Mouse (Mus musculus): ENCODE data around the gene Ccdc69. TPM values are rescaled to one million over a fixed set of nuclear protein-coding genes. Genes with fewer than 3 reads are reported as not detected.

The Ccdc69 gene
- polyA plus RNA-seq, 1 experiment from 2014 or later, result 0.36 TPM

DNA sequence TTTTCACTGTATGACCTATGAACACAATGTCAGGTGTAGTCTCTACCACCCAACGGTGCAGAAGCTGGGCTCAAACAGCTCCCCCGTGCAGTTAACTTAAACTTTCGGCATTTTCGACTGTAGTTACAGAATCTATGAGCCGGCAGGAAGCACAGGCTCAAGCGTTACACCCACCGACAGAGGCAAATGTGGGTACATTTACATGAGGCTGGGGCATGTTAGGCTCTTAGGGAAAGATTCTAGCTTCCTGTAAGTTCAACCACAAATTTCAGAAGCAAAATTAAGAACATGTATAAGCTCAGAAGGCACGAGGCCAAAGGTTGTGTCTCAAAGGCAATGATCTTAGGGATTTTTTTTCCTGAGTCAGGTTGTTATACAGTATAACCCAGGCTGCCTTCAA lies 5.5 kb downstream of the Ccdc69 start:
- 89% methylated on average over 8 of the region's 8 CpGs for WGBS
- no peak for ATAC-seq (replicated peaks; ENCODE audit: low FRiP score)
- H3K4me3 ChIP-seq (ENCODE audit: low read depth, low read length), result no peak overlapping the region
- peaks cover 2% of the 10 kb centered on the region; the same call in 1 of the 2 replicates for H3K4me1 ChIP-seq (replicated peaks; ENCODE audit: control insufficient read depth, insufficient read depth, low read length)
- no peak overlapping the region for H3K9ac ChIP-seq (ENCODE audit: low read length)
- no peaks in the 10 kb centered on the region for H3K9me3 ChIP-seq (ENCODE audit: control insufficient read depth, low read length)
- no peak overlapping the region for H3K4me2 ChIP-seq (ENCODE audit: low read depth, low read length, severe bottlenecking)
- H3K36me3 ChIP-seq (ENCODE audit: control insufficient read depth, insufficient read depth, low read length), result no peaks in the 10 kb centered on the region
- H3K27me3 ChIP-seq (ENCODE audit: control insufficient read depth, insufficient read depth, low read length), result 0 out of 2 replicates have a peak, but pooled peaks cover 3% of the 10 kb centered on the region
- no peak overlapping the region for H3K27ac ChIP-seq (ENCODE audit: low read depth, low read length)
- DNase-seq (ENCODE audit: low spot score), result no peak

DNA sequence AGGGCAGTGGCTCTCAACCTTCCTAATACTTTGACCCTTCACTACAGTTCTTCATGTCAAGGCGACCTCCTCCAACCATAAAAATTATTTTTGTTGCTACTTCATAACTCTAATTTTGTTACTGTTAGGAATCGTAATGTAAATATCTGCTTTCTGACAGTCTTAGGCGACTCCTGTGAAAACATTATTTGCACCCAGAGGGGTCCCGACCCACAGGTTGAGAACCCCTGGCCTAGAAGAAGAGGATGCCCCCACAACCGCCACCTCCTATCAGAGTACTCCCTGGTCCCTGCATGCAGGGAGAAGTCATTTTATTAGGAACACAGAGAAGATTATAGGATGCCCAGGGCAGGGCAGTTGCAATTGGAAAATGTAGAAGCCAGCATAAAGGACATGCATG lies 6.6 kb downstream of the Ccdc69 start:
- Histone ChIP-seq H3K9me3 (ENCODE audit: control insufficient read depth, low read length) (no peaks in the 10 kb centered on the region), H3K4me3 (ENCODE audit: low read depth, low read length) (no peak overlapping the region), H3K9ac (ENCODE audit: low read length) (no peak overlapping the region), H3K27ac (ENCODE audit: low read depth, low read length) (no peak overlapping the region), H3K4me2 (ENCODE audit: low read depth, low read length, severe bottlenecking) (no peak overlapping the region), H3K27me3 (ENCODE audit: control insufficient read depth, insufficient read depth, low read length) (no peaks in the 10 kb centered on the region), H3K4me1 (replicated peaks; ENCODE audit: control insufficient read depth, insufficient read depth, low read length) (no peaks in the 10 kb centered on the region), H3K36me3 (ENCODE audit: control insufficient read depth, insufficient read depth, low read length) (no peaks in the 10 kb centered on the region)
- DNase-seq (ENCODE audit: low spot score) (no peak), ATAC-seq (replicated peaks; ENCODE audit: low FRiP score) (no peak)
- 89% methylated on average over 5 of the region's 5 CpGs for WGBS

DNA sequence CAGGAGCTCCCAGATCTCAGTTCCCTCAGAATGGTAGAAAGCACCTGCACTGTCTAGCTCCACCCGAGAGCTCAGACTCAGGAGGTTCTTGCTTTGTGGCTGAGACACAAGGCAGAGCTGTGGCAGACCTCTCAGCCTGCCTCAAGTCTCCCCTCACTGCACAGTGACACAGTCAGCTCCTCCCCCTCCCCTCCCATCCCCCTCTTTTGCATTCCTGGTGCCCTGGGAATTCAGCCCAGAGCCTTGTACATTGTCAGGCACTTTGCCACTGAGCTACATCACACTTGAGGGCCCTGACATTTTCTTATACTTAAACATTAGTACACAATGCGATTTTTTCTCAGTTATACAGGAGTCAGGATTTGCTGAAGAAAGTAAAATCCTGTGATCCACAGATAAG lies 8.9 kb downstream of the Ccdc69 start:
- Histone ChIP-seq H3K9ac (ENCODE audit: low read length) (no peak overlapping the region), H3K4me3 (ENCODE audit: low read depth, low read length) (no peak overlapping the region), H3K36me3 (ENCODE audit: control insufficient read depth, insufficient read depth, low read length) (no peaks in the 10 kb centered on the region), H3K4me2 (ENCODE audit: low read depth, low read length, severe bottlenecking) (no peak overlapping the region), H3K27me3 (ENCODE audit: control insufficient read depth, insufficient read depth, low read length) (no peaks in the 10 kb centered on the region), H3K27ac (ENCODE audit: low read depth, low read length) (no peak overlapping the region), H3K9me3 (ENCODE audit: control insufficient read depth, low read length) (no peaks in the 10 kb centered on the region), H3K4me1 (replicated peaks; ENCODE audit: control insufficient read depth, insufficient read depth, low read length) (no peaks in the 10 kb centered on the region)
- DNase-seq (ENCODE audit: low spot score), result no peak
- ATAC-seq (replicated peaks; ENCODE audit: low FRiP score), result no peak
- WGBS, result 42% methylated on average over 2 of the region's 2 CpGs

DNA sequence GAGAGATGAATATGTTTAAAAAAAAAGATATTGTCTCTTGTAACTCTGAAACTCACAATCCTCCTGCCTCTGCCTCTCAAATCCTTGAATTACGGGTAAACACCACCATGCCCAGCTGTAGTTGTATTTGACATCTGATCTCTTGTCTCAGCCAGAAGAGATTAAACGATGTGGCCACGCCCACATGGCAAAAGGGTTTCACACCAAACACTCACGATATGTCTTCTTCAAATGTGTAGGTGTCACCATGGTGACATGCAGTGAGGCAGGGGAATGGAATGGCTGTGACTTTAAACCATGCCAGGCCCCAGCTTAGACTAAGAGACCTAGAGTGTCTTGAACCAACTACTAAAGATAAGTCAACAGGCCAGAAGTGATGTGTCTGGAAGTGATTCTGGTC lies 11.0 kb downstream of the Ccdc69 start:
- Histone ChIP-seq H3K4me2 (ENCODE audit: low read depth, low read length, severe bottlenecking) (no peak overlapping the region), H3K9ac (ENCODE audit: low read length) (no peak overlapping the region), H3K4me1 (replicated peaks; ENCODE audit: control insufficient read depth, insufficient read depth, low read length) (no peaks in the 10 kb centered on the region), H3K9me3 (ENCODE audit: control insufficient read depth, low read length) (no peaks in the 10 kb centered on the region), H3K27me3 (ENCODE audit: control insufficient read depth, insufficient read depth, low read length) (no peaks in the 10 kb centered on the region), H3K27ac (ENCODE audit: low read depth, low read length) (no peak overlapping the region), H3K36me3 (ENCODE audit: control insufficient read depth, insufficient read depth, low read length) (no peaks in the 10 kb centered on the region), H3K4me3 (ENCODE audit: low read depth, low read length) (no peak overlapping the region)
- no peak for DNase-seq (ENCODE audit: low spot score)
- ATAC-seq (replicated peaks; ENCODE audit: low FRiP score), result no peak
- 67% methylated on average over 4 of the region's 4 CpGs for WGBS

DNA sequence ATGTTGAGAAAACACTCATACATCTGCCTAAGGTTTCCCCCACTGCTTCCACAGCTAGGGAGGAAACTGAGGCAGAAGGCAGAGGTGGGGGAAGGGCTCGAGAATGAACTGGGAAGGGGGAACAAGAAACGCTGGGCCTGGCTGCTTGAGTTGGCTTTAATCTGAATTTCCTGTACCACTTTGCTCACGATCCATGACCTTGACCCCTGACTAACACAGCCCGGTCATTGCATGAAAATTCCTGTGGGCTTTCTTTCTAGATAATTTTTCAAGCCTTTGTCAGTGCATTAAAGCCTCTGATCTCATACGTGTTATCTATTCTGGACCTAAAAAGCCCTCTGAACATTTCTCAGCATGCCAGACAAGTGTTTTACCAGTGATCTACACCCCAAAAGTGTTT lies 15.1 kb downstream of the Ccdc69 start:
- 74% methylated on average over 5 of the region's 5 CpGs for WGBS
- no peaks in the 10 kb centered on the region for H3K27me3 ChIP-seq (ENCODE audit: control insufficient read depth, insufficient read depth, low read length)
- H3K36me3 ChIP-seq (ENCODE audit: control insufficient read depth, insufficient read depth, low read length), result no peaks in the 10 kb centered on the region
- no peak overlapping the region for H3K9ac ChIP-seq (ENCODE audit: low read length)
- H3K4me3 ChIP-seq (ENCODE audit: low read depth, low read length), result no peak overlapping the region
- no peak for ATAC-seq (replicated peaks; ENCODE audit: low FRiP score)
- H3K27ac ChIP-seq (ENCODE audit: low read depth, low read length), result no peak overlapping the region
- DNase-seq (ENCODE audit: low spot score), result no peak
- no peaks in the 10 kb centered on the region for H3K4me1 ChIP-seq (replicated peaks; ENCODE audit: control insufficient read depth, insufficient read depth, low read length)
- H3K4me2 ChIP-seq (ENCODE audit: low read depth, low read length, severe bottlenecking), result no peak overlapping the region
- no peaks in the 10 kb centered on the region for H3K9me3 ChIP-seq (ENCODE audit: control insufficient read depth, low read length)

DNA sequence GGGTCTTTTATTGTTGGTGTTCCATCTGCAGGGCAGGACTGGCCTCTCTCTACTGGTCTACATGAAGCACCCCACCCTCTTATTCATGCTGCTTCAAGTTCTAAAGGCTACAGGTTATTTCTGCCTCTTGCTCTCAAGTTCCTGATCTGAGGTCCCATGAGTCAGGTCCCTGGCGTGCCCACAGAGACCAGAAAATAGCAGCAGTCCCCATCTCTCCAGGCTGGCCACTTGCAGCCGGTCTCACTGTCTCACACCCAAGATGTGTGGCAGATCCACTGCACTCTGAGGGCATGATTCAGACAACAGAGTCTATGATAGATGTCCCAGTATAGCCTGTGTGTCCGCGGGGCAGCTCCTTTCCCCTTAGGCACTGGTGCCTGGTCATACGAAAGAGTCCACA lies 17.1 kb downstream of the Ccdc69 start:
- Histone ChIP-seq H3K9ac (ENCODE audit: low read length) (no peak overlapping the region), H3K4me1 (replicated peaks; ENCODE audit: control insufficient read depth, insufficient read depth, low read length) (no peaks in the 10 kb centered on the region), H3K9me3 (ENCODE audit: control insufficient read depth, low read length) (no peaks in the 10 kb centered on the region), H3K4me3 (ENCODE audit: low read depth, low read length) (no peak overlapping the region), H3K27me3 (ENCODE audit: control insufficient read depth, insufficient read depth, low read length) (no peaks in the 10 kb centered on the region), H3K27ac (ENCODE audit: low read depth, low read length) (no peak overlapping the region), H3K36me3 (ENCODE audit: control insufficient read depth, insufficient read depth, low read length) (no peaks in the 10 kb centered on the region), H3K4me2 (ENCODE audit: low read depth, low read length, severe bottlenecking) (no peak overlapping the region)
- DNase-seq (ENCODE audit: low spot score), result no peak
- ATAC-seq (replicated peaks; ENCODE audit: low FRiP score), result no peak
- 93% methylated on average over 5 of the region's 5 CpGs for WGBS

DNA sequence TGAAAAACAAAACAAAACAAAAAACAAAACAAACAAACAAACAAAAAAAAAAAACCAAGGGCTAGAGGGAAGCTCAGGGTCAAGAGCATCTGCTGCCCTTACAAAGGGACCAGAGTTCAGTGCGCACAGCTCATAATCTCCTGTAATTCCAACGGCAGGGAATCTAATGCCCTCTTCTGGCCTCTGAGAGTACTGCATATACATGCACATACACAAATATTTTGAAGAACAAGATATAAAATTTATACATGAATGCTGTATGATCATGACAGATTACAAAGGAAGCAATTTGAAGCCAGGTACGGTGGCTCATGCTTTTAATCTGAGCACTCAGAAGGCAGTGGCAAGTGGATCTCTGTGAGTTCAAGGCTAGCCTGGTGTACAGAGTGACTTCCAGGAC lies 20.4 kb downstream of the Ccdc69 start:
- H3K9ac ChIP-seq (ENCODE audit: low read length), result no peak overlapping the region
- WGBS, result 85% methylated on average over 3 of the region's 3 CpGs
- no peak for DNase-seq (ENCODE audit: low spot score)
- H3K4me3 ChIP-seq (ENCODE audit: low read depth, low read length), result no peak overlapping the region
- H3K4me2 ChIP-seq (ENCODE audit: low read depth, low read length, severe bottlenecking), result no peak overlapping the region
- H3K4me1 ChIP-seq (replicated peaks; ENCODE audit: control insufficient read depth, insufficient read depth, low read length), result no peaks in the 10 kb centered on the region
- no peaks in the 10 kb centered on the region for H3K27me3 ChIP-seq (ENCODE audit: control insufficient read depth, insufficient read depth, low read length)
- H3K9me3 ChIP-seq (ENCODE audit: control insufficient read depth, low read length), result no peaks in the 10 kb centered on the region
- H3K27ac ChIP-seq (ENCODE audit: low read depth, low read length), result no peak overlapping the region
- no peak for ATAC-seq (replicated peaks; ENCODE audit: low FRiP score)
- H3K36me3 ChIP-seq (ENCODE audit: control insufficient read depth, insufficient read depth, low read length), result no peaks in the 10 kb centered on the region

DNA sequence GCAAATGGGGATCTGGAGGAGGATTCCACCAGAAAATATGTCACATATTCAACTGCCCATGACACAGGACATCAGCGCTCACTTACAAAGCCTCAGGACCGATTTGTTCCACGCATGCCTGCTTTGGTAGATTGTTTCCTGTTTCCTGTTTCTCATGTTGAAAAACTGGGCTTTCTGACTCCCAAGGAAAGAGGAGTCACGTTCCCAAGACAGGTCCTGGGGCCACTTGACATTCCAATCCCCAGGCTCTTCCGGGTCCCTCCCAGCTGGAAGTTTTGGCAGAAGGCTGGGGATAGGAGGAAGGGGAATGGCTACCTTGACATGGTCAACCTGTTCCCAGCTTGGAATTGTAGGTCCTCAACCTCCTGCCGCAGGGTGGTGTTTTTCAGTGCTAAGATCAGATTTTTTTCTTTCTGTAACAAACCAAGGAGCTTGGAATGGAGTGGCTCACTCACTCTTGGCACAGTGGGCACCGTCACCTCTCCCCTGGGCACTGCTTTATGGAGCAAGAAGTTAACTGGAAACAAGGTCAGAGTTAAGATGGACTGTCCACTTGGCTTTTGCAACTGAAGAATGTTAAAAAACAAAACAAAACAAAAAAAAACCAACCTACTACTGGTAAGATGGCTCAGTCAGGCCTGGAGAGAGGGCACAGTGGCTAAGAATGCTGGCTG lies 27.0 kb downstream of the Ccdc69 start:
- DNase-seq (ENCODE audit: low spot score), result no peak
- Histone ChIP-seq H3K9ac (ENCODE audit: low read length) (no peak overlapping the region), H3K9me3 (ENCODE audit: control insufficient read depth, low read length) (no peaks in the 10 kb centered on the region), H3K4me3 (ENCODE audit: low read depth, low read length) (no peak overlapping the region), H3K4me1 (replicated peaks; ENCODE audit: control insufficient read depth, insufficient read depth, low read length) (no peaks in the 10 kb centered on the region), H3K4me2 (ENCODE audit: low read depth, low read length, severe bottlenecking) (no peak overlapping the region), H3K27ac (ENCODE audit: low read depth, low read length) (no peak overlapping the region), H3K27me3 (ENCODE audit: control insufficient read depth, insufficient read depth, low read length) (no peaks in the 10 kb centered on the region), H3K36me3 (ENCODE audit: control insufficient read depth, insufficient read depth, low read length) (no peaks in the 10 kb centered on the region)
- ATAC-seq (replicated peaks; ENCODE audit: low FRiP score), result no peak
- 83% methylated on average over 7 of the region's 7 CpGs for WGBS

DNA sequence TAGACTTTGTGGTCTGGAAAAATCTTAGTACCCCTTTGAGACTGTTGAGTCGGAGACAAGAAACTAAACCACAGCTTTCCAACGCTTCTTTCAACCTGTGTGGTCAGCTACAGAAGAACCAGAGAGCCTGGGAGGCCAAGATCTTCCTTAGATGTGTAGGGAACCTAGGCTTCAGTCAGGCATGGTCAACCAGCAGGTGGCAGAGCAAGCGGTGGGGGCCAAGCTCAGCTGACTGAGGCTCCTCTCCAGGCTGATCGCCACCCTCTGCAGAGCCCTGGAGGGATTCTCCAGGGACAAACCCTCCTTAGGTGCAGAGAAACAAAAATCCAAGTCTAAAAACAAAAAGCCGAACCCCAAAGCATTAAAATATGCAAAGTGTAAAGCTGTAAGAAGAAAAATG lies 31.3 kb downstream of the Ccdc69 start:
- H3K27ac ChIP-seq (ENCODE audit: low read depth, low read length), result no peak overlapping the region
- no peaks in the 10 kb centered on the region for H3K9me3 ChIP-seq (ENCODE audit: control insufficient read depth, low read length)
- no peaks in the 10 kb centered on the region for H3K36me3 ChIP-seq (ENCODE audit: control insufficient read depth, insufficient read depth, low read length)
- H3K4me3 ChIP-seq (ENCODE audit: low read depth, low read length), result no peak overlapping the region
- ATAC-seq (replicated peaks; ENCODE audit: low FRiP score) (no peak), DNase-seq (ENCODE audit: low spot score) (no peak)
- WGBS, result 59% methylated on average over 5 of the region's 5 CpGs
- no peak overlapping the region for H3K9ac ChIP-seq (ENCODE audit: low read length)
- no peaks in the 10 kb centered on the region for H3K4me1 ChIP-seq (replicated peaks; ENCODE audit: control insufficient read depth, insufficient read depth, low read length)
- H3K27me3 ChIP-seq (ENCODE audit: control insufficient read depth, insufficient read depth, low read length), result no peaks in the 10 kb centered on the region
- H3K4me2 ChIP-seq (ENCODE audit: low read depth, low read length, severe bottlenecking), result no peak overlapping the region
